Mouse (Mus musculus) E14TG2a.4 (cell line): ENCODE results near the gene Tppp2.

ENCODE experiments used
- CTCF ChIP-seq: conservative IDR thresholded peaks from 2 replicates; pipeline ENCODE4 v1.5.1; 2014; ENCODE audit warnings: low read length
- NANOG ChIP-seq: IDR thresholded peaks from 2 replicates; pipeline ENCODE4 v1.6.1; 2014; ENCODE audit warnings: borderline replicate concordance, low read length, mixed read lengths

- TF ChIP-seq CTCF (no peak), NANOG (no peak)
Measured at GRCm38 (mm10) chr14:51889833-51890232, 28.4 kb upstream of the Tppp2 start.
